Mouse (Mus musculus) midbrain, embryonic 15.5 days (tissue): ENCODE results near the gene Grik3. TPM values are rescaled to one million over a fixed set of nuclear protein-coding genes. Genes with fewer than 3 reads are reported as not detected.

ENCODE experiments used
- ATAC-seq: fragments of 200-750 bp; cut with Nextera tagmentation; replicated peaks from 2 replicates; pipeline ENCODE4 v1.8.0; 2017; ENCODE audit warnings: moderate TSS enrichment
- H3K27ac ChIP-seq: fragments of 300-500 bp; sonication (generic); 2 replicates; pipeline ENCODE4 v1.5.1; 2015; ENCODE audit warnings: mild to moderate bottlenecking, inconsistent platforms
- H3K27me3 ChIP-seq: fragments of 300-500 bp; sonication (generic); replicated peaks from 2 replicates; pipeline ENCODE4 v1.6.1; 2015; ENCODE audit warnings: inconsistent platforms
- H3K36me3 ChIP-seq: fragments of 300-500 bp; sonication (generic); replicated peaks from 2 replicates; pipeline ENCODE4 v1.6.1; 2015; ENCODE audit warnings: inconsistent platforms
- H3K4me1 ChIP-seq: fragments of 300-500 bp; sonication (generic); 2 replicates; pipeline ENCODE4 v1.6.1; 2015; ENCODE audit warnings: inconsistent platforms
- H3K4me2 ChIP-seq: fragments of 300-500 bp; sonication (generic); 2 replicates; pipeline ENCODE4 v1.6.1; 2015; ENCODE audit warnings: inconsistent platforms, mild to moderate bottlenecking, moderate library complexity
- H3K4me3 ChIP-seq: fragments of 300-500 bp; sonication (generic); 2 replicates; pipeline ENCODE4 v1.5.1; 2015; ENCODE audit warnings: mild to moderate bottlenecking, inconsistent platforms
- H3K9ac ChIP-seq: fragments of 300-500 bp; sonication (generic); 2 replicates; pipeline ENCODE4 v1.6.1; 2015; ENCODE audit warnings: mild to moderate bottlenecking, inconsistent platforms
- H3K9me3 ChIP-seq: fragments of 300-500 bp; sonication (generic); 2 replicates; pipeline ENCODE4 v1.6.1; 2016; ENCODE audit warnings: inconsistent platforms
- WGBS: fragments of 180-500 bp; shearing (Covaris S2); methylation state at CpG from one replicate; pipeline ENCODE4 v1.1.7; 2015; ENCODE audit warnings: mixed read lengths; 5-methylcytosine and 5-hydroxymethylcytosine counted together
- polyA plus RNA-seq: library from polyadenylated mRNA; unstranded; fragments of >200 nt; fragmentation: Nextera tagmentation; extraction: Ambion mirVana; gene quantifications from 2 replicates; pipeline ENCODE4 v1.2.1, GENCODE M21; 2015

Gene Grik3
- polyA plus RNA-seq, 1 experiment from 2014 or later, result 5.3 TPM

- ATAC-seq, result no peak
- no peak overlapping the region for H3K4me3 ChIP-seq
- H3K9ac ChIP-seq, result no peak overlapping the region
- H3K4me2 ChIP-seq, result no peak overlapping the region
- 92% methylated on average over 7 of the region's 7 CpGs for WGBS
- H3K27me3 ChIP-seq, result no peaks in the 10 kb centered on the region; the same call in 1 of the 2 replicates
- H3K27ac ChIP-seq, result no peak overlapping the region
- H3K36me3 ChIP-seq, result no peaks in the 10 kb centered on the region
- peaks cover 37% of the 10 kb centered on the region for H3K4me1 ChIP-seq
- H3K9me3 ChIP-seq, result no peaks in the 10 kb centered on the region
These were observed 208.6 kb downstream of the Grik3 start for GRCm38 (mm10) chr4:125699056-125699455.

- no peaks in the 10 kb centered on the region for H3K9me3 ChIP-seq
- ATAC-seq, result no peak
- H3K27me3 ChIP-seq, result no peaks in the 10 kb centered on the region; the same call in 1 of the 2 replicates
- H3K4me2 ChIP-seq, result no peak overlapping the region
- 56% methylated on average over 8 of the region's 8 CpGs for WGBS
- H3K9ac ChIP-seq, result no peak overlapping the region
- no peaks in the 10 kb centered on the region for H3K36me3 ChIP-seq
- no peak overlapping the region for H3K4me3 ChIP-seq
- peaks cover 42% of the 10 kb centered on the region for H3K4me1 ChIP-seq
- H3K27ac ChIP-seq, result no peak overlapping the region
These were observed 209.8 kb downstream of the Grik3 start for GRCm38 (mm10) chr4:125700331-125700730.

GRCm38 (mm10) chr4:125702607-125703309, 212.3 kb downstream of the Grik3 start:
- Histone ChIP-seq H3K27ac (0 out of 2 replicates have a peak overlapping the region, but pooled peaks have one; percentile 22), H3K4me2 (no peak overlapping the region), H3K9ac (no peak overlapping the region), H3K4me3 (no peak overlapping the region), H3K4me1 (peaks cover 20% of the 10 kb centered on the region), H3K27me3 (no peaks in the 10 kb centered on the region; the same call in 1 of the 2 replicates), H3K36me3 (no peaks in the 10 kb centered on the region), H3K9me3 (no peaks in the 10 kb centered on the region)
- WGBS, result 58% methylated on average over 12 of the region's 12 CpGs
- peak; percentile 77 for ATAC-seq

- H3K27me3 ChIP-seq, result no peaks in the 10 kb centered on the region; the same call in 1 of the 2 replicates
- no peak overlapping the region for H3K4me3 ChIP-seq
- 39% methylated on average over 4 of the region's 4 CpGs for WGBS
- H3K36me3 ChIP-seq, result no peaks in the 10 kb centered on the region
- ATAC-seq, result peak; percentile 31
- H3K9me3 ChIP-seq, result no peaks in the 10 kb centered on the region
- H3K9ac ChIP-seq, result no peak overlapping the region
- no peak overlapping the region for H3K4me2 ChIP-seq
- no peak overlapping the region for H3K27ac ChIP-seq
- H3K4me1 ChIP-seq, result peaks cover 14% of the 10 kb centered on the region
These were observed 212.8 kb downstream of the Grik3 start for GRCm38 (mm10) chr4:125703310-125703690.

- no peaks in the 10 kb centered on the region for H3K9me3 ChIP-seq
- 28% methylated on average over 8 of the region's 8 CpGs for WGBS
- no peaks in the 10 kb centered on the region for H3K27me3 ChIP-seq
- no peaks in the 10 kb centered on the region for H3K36me3 ChIP-seq
- no peak overlapping the region for H3K9ac ChIP-seq
- peak; percentile 55; the same call in 1 of the 2 replicates for ATAC-seq
- peaks cover 13% of the 10 kb centered on the region; the same call in 1 of the 2 replicates for H3K4me1 ChIP-seq
- no peak overlapping the region for H3K4me3 ChIP-seq
- H3K4me2 ChIP-seq, result no peak overlapping the region
- no peak overlapping the region for H3K27ac ChIP-seq
These were observed 215.2 kb downstream of the Grik3 start for GRCm38 (mm10) chr4:125705746-125706145.

GRCm38 (mm10) chr4:125709716-125710115, 219.2 kb downstream of the Grik3 start:
- 89% methylated on average over 10 of the region's 10 CpGs for WGBS

GRCm38 (mm10) chr4:125717881-125718280, 227.4 kb downstream of the Grik3 start:
- no peak for ATAC-seq
- WGBS, result 44% methylated on average over 6 of the region's 6 CpGs

More at GRCm38 (mm10) chr4:125709716-125710115, 219.2 kb downstream of the Grik3 start:
- Histone ChIP-seq H3K4me2 (no peak overlapping the region), H3K9ac (no peak overlapping the region), H3K9me3 (no peaks in the 10 kb centered on the region), H3K36me3 (no peaks in the 10 kb centered on the region), H3K4me1 (peaks cover 7% of the 10 kb centered on the region; the same call in 1 of the 2 replicates), H3K4me3 (no peak overlapping the region), H3K27me3 (no peaks in the 10 kb centered on the region), H3K27ac (no peak overlapping the region)
- no peak for ATAC-seq

GRCm38 (mm10) chr4:125718429-125719140, 228.1 kb downstream of the Grik3 start:
- Histone ChIP-seq H3K27ac (no peak overlapping the region), H3K27me3 (peaks cover 4% of the 10 kb centered on the region; the same call in 1 of the 2 replicates), H3K4me2 (no peak overlapping the region), H3K9me3 (no peaks in the 10 kb centered on the region), H3K36me3 (no peaks in the 10 kb centered on the region), H3K4me1 (peaks cover 18% of the 10 kb centered on the region), H3K9ac (no peak overlapping the region), H3K4me3 (no peak overlapping the region)
- WGBS, result 22% methylated on average over 18 of the region's 18 CpGs
- ATAC-seq, result peak; percentile 38; the same call in 1 of the 2 replicates

More at GRCm38 (mm10) chr4:125717881-125718280, 227.4 kb downstream of the Grik3 start:
- Histone ChIP-seq H3K4me2 (no peak overlapping the region), H3K4me3 (no peak overlapping the region), H3K9ac (no peak overlapping the region), H3K9me3 (no peaks in the 10 kb centered on the region), H3K27ac (no peak overlapping the region), H3K4me1 (peaks cover 18% of the 10 kb centered on the region), H3K27me3 (peaks cover under 1% of the 10 kb centered on the region; the same call in 1 of the 2 replicates), H3K36me3 (no peaks in the 10 kb centered on the region)

GRCm38 (mm10) chr4:125726241-125726640, 235.7 kb downstream of the Grik3 start:
- no peak overlapping the region for H3K27ac ChIP-seq
- no peak overlapping the region for H3K9ac ChIP-seq
- peaks cover 34% of the 10 kb centered on the region for H3K4me1 ChIP-seq
- WGBS, result 98% methylated on average over 1 of the region's 1 CpGs
- H3K4me2 ChIP-seq, result no peak overlapping the region
- no peak overlapping the region for H3K4me3 ChIP-seq
- H3K9me3 ChIP-seq, result no peaks in the 10 kb centered on the region
- H3K36me3 ChIP-seq, result no peaks in the 10 kb centered on the region
- H3K27me3 ChIP-seq, result peaks cover 11% of the 10 kb centered on the region; the same call in 1 of the 2 replicates
- no peak for ATAC-seq

GRCm38 (mm10) chr4:125727030-125727429, 236.5 kb downstream of the Grik3 start:
- H3K9me3 ChIP-seq, result no peaks in the 10 kb centered on the region
- H3K4me1 ChIP-seq, result peaks cover 34% of the 10 kb centered on the region
- peaks cover 11% of the 10 kb centered on the region; the same call in 1 of the 2 replicates for H3K27me3 ChIP-seq
- H3K27ac ChIP-seq, result no peak overlapping the region
- no peak overlapping the region for H3K4me3 ChIP-seq
- no peak overlapping the region for H3K4me2 ChIP-seq
- 27% methylated on average over 10 of the region's 10 CpGs for WGBS
- H3K36me3 ChIP-seq, result no peaks in the 10 kb centered on the region
- ATAC-seq, result no peak
- no peak overlapping the region for H3K9ac ChIP-seq

GRCm38 (mm10) chr4:125727626-125728025, 237.1 kb downstream of the Grik3 start:
- H3K9me3 ChIP-seq, result no peaks in the 10 kb centered on the region
- H3K27ac ChIP-seq, result no peak overlapping the region
- WGBS, result 19% methylated on average over 4 of the region's 4 CpGs
- H3K4me3 ChIP-seq, result no peak overlapping the region
- ATAC-seq, result no peak
- peaks cover 34% of the 10 kb centered on the region for H3K4me1 ChIP-seq
- no peaks in the 10 kb centered on the region for H3K36me3 ChIP-seq
- H3K9ac ChIP-seq, result no peak overlapping the region
- peaks cover 11% of the 10 kb centered on the region; the same call in 1 of the 2 replicates for H3K27me3 ChIP-seq
- H3K4me2 ChIP-seq, result no peak overlapping the region; the same call in 1 of the 2 replicates

- Histone ChIP-seq H3K4me1 (peaks cover 34% of the 10 kb centered on the region), H3K27ac (no peak overlapping the region), H3K27me3 (0 out of 2 replicates have a peak, but pooled peaks cover 7% of the 10 kb centered on the region), H3K4me2 (peak overlapping the region; percentile 8; the same call in 1 of the 2 replicates), H3K9me3 (no peaks in the 10 kb centered on the region), H3K9ac (no peak overlapping the region), H3K36me3 (no peaks in the 10 kb centered on the region), H3K4me3 (no peak overlapping the region)
- no peak for ATAC-seq
- WGBS, result 15% methylated on average over 15 of the region's 15 CpGs
These were observed 237.8 kb downstream of the Grik3 start for GRCm38 (mm10) chr4:125728091-125728863.
